Mouse (Mus musculus) lung, embryonic 14.5 days (tissue): Measurements from ENCODE around the gene Gtf3a. TPM values are rescaled to one million over a fixed set of nuclear protein-coding genes. Genes with fewer than 3 reads are reported as not detected.
A peak's percentile ranks its signal among the peaks of the same experiment; 100 is the strongest.
"Not testable (repeated sequence)": the region's sequence is repeated elsewhere in the genome, so short reads cannot be mapped to it uniquely, and the experiment has no call there.

Experiments
- ATAC-seq: fragments of 200-750 bp; cut with Nextera tagmentation; 2 replicates; pipeline ENCODE4 v1.8.0; 2017; ENCODE audit warnings: mild to moderate bottlenecking, moderate TSS enrichment, moderate library complexity; ENCODE audit not compliant: insufficient read depth
- DNase-seq: peaks from one replicate; pipeline ENCODE4 v3.0.0-alpha.2; 2015
- H3K27ac ChIP-seq: fragments of 300-500 bp; sonication (generic); 2 replicates; pipeline ENCODE4 v1.5.1; 2014; ENCODE audit warnings: low read depth, mild to moderate bottlenecking, moderate library complexity
- H3K27me3 ChIP-seq: fragments of 300-500 bp; sonication (generic); 2 replicates; pipeline ENCODE4 v1.6.1; 2014; ENCODE audit warnings: low read length, control low read depth; ENCODE audit not compliant: insufficient read depth
- H3K36me3 ChIP-seq: fragments of 300-500 bp; sonication (generic); 2 replicates; pipeline ENCODE4 v1.6.1; 2014; ENCODE audit warnings: control low read depth; ENCODE audit not compliant: insufficient read depth
- H3K4me1 ChIP-seq: fragments of 300-500 bp; sonication (generic); 2 replicates; pipeline ENCODE4 v1.6.1; 2014; ENCODE audit warnings: antibody characterized with exemption, control low read depth; ENCODE audit not compliant: insufficient read depth
- H3K4me2 ChIP-seq: fragments of 300-500 bp; sonication (generic); 2 replicates; pipeline ENCODE4 v1.6.1; 2014; ENCODE audit warnings: mild to moderate bottlenecking
- H3K4me3 ChIP-seq: fragments of 300-500 bp; sonication (generic); 2 replicates; pipeline ENCODE4 v1.5.1; 2014; ENCODE audit warnings: low read depth, low read length
- H3K9ac ChIP-seq: fragments of 300-500 bp; sonication (generic); 2 replicates; pipeline ENCODE4 v1.6.1; 2014
- H3K9me3 ChIP-seq: fragments of 300-500 bp; sonication (generic); 2 replicates; pipeline ENCODE4 v1.6.1; 2016; ENCODE audit warnings: low read depth, low read length, control low read depth
- CTCF ChIP-seq: IDR thresholded peaks from 2 replicates; pipeline ENCODE4 v1.5.1; 2016; ENCODE audit warnings: antibody characterized with exemption, low read depth
- WGBS: fragments of 180-500 bp; shearing (Covaris S2); extraction: QIAGEN DNeasy Blood & Tissue Kit; methylation state at CpG from one replicate; pipeline ENCODE4 v1.1.7; 2014; 5-methylcytosine and 5-hydroxymethylcytosine counted together
- polyA plus RNA-seq: library from polyadenylated mRNA; unstranded; fragments of >200 nt; fragmentation: Nextera tagmentation; extraction: Ambion mirVana; gene quantifications from 2 replicates; pipeline ENCODE4 v1.2.1, GENCODE M21; 2014

Gene Gtf3a
- polyA plus RNA-seq, 1 experiment from 2014 or later, result 130 TPM

DNA sequence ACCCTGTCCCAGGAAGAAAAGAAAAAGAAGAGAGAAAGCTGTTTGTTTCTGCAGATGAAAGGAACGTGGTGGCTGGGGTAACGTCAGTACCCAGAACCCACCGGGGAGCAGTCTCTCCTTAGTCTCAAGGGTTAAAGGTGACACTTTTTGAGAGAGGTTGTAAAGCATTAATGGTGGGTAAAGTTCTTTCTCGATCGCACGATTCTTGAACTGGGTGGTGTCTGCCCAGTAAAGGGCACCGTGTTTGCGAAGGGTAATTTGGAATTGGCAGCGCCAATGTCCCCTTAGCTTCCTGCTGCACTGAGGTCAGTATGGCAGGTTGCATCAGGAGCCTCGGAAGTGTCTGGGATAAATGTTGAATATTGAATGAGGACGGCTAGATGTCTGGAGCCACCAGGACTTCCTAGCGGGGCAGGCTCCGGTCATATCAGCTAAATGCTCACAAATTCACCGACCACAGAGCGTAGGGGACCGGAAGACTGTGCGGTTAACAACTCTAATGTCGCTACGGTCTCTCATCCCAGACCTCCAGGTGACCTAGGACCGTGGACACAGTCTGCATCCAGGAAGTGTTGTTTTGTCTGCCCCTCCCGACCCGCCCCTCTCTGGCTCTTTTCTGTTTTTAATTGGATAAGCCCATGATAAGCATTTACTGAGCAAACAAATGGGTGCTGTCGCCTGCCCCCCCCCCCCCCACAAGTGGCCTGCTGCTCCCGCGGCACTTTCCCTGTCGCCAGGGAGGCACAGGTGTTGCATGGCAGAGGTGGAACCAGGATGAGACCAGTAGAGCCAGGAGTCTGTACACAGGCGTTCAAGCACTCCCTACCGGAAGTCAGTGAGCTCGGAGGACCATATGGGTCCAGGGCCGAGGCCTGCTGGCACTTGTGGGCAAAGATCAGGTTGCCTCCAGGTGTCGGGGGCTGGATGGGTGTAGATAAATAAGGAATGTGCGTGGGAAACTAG lies 10.6 kb upstream of the Gtf3a start:
- DNase-seq (no peak), ATAC-seq (no peak)
- Histone ChIP-seq H3K27ac (no peak overlapping the region), H3K36me3 (no peaks in the 10 kb centered on the region), H3K4me1 (no peaks in the 10 kb centered on the region), H3K9ac (no peak overlapping the region), H3K4me3 (no peak overlapping the region), H3K4me2 (no peak overlapping the region), H3K9me3 (no peaks in the 10 kb centered on the region), H3K27me3 (no peaks in the 10 kb centered on the region)
- 70% methylated on average over 32 of the region's 32 CpGs for WGBS
- TF ChIP-seq CTCF, result no peak

GRCm38 (mm10) chr5:146939109-146939796 lies 9.2 kb upstream of the Gtf3a start:
- DNase-seq (no peak), ATAC-seq (no peak)
- Histone ChIP-seq H3K36me3 (no peaks in the 10 kb centered on the region), H3K4me1 (no peaks in the 10 kb centered on the region), H3K4me3 (no peak overlapping the region), H3K4me2 (no peak overlapping the region), H3K27me3 (no peaks in the 10 kb centered on the region), H3K9me3 (no peaks in the 10 kb centered on the region), H3K27ac (no peak overlapping the region), H3K9ac (no peak overlapping the region)
- WGBS, result 77% methylated on average over 16 of the region's 16 CpGs
- peak; percentile 53 for TF ChIP-seq CTCF

DNA sequence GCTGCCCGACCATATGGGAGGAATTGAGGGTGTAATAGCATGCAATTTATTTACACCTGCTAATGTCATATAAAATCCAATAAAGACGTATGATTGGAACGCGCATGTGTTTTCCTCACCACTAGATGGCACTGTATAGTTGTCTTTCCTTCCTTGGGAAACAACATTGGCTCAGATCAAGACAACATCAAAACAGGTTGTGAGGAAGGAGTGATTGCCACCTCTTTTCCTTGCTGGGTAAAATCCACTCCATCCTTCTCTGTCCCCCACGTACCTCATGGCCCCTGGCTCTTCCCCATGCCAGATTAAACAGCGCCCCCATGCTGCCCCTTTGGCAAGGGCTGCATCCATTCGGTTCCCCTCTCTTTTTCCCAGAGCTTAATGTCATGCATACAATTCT lies 8.2 kb upstream of the Gtf3a start:
- DNase-seq, result peak; percentile 83
- H3K4me1 ChIP-seq, result no peaks in the 10 kb centered on the region

DNA sequence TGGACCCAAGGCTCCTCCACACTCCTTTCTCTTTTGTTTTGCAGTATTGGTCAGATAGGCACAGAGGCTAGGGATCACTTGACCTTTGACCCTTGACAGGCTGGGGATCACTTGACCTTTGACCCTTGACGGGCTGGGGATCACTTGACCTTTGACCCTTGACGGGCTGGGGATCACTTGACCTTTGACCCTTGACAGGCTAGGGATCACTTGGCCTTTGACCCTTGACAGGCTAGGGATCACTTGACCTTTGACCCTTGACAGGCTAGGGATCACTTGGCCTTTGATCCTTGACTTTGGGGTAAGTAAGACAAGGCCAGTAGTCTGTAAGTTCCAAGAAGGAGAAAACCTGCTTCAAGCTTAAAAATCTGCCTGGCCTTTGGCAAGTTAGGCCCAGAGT lies 6.5 kb upstream of the Gtf3a start:
- not testable (repeated sequence) for ATAC-seq

More for the DNA sequence above, 8.2 kb upstream of the Gtf3a start:
- Histone ChIP-seq H3K4me2 (no peak overlapping the region), H3K27ac (no peak overlapping the region), H3K27me3 (no peaks in the 10 kb centered on the region), H3K36me3 (no peaks in the 10 kb centered on the region), H3K4me3 (no peak overlapping the region), H3K9ac (no peak overlapping the region), H3K9me3 (no peaks in the 10 kb centered on the region)
- WGBS, result 23% methylated on average over 7 of the region's 7 CpGs
- peak; percentile 87 for TF ChIP-seq CTCF
- no peak for ATAC-seq

GRCm38 (mm10) chr5:146942965-146943364 lies 5.5 kb upstream of the Gtf3a start:
- Histone ChIP-seq H3K9ac (no peak overlapping the region), H3K4me2 (no peak overlapping the region), H3K27ac (no peak overlapping the region), H3K9me3 (no peaks in the 10 kb centered on the region), H3K36me3 (no peaks in the 10 kb centered on the region), H3K4me3 (no peak overlapping the region), H3K4me1 (no peaks in the 10 kb centered on the region), H3K27me3 (no peaks in the 10 kb centered on the region)
- DNase-seq, result no peak
- 71% methylated on average over 15 of the region's 15 CpGs for WGBS
- ATAC-seq, result no peak
- TF ChIP-seq CTCF, result no peak

More for the DNA sequence above, 6.5 kb upstream of the Gtf3a start:
- DNase-seq, result peak; percentile 60
- H3K4me2 ChIP-seq, H3K36me3 ChIP-seq, H3K27ac ChIP-seq, H3K9me3 ChIP-seq, H3K4me1 ChIP-seq, H3K27me3 ChIP-seq, H3K4me3 ChIP-seq, H3K9ac ChIP-seq: not testable (repeated sequence)
- WGBS, result 31% methylated on average over 2 of the region's 2 CpGs

DNA sequence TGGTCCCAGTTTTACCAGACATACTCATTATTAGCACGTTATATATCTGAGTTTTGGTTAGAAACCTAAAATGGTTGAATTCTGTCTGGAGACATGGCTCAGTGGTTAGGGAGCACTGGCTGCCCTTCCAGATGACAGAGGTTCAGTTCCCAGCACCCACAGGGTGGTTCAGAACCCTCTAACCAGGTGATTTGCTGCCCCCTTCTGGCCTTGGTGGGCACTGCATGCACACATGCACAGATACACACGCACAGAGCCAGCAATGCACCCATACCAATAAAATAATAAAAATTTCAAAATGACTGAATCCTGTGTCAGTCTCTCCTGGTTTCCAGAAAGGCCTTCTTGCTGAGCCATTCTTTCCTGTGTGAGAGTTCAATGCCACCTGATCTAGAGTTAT lies 3.9 kb upstream of the Gtf3a start:
- Histone ChIP-seq H3K27ac (no peak overlapping the region), H3K36me3 (no peaks in the 10 kb centered on the region), H3K4me2 (no peak overlapping the region), H3K27me3 (no peaks in the 10 kb centered on the region), H3K4me1 (peaks cover 2% of the 10 kb centered on the region; the same call in 1 of the 2 replicates), H3K9me3 (no peaks in the 10 kb centered on the region), H3K9ac (no peak overlapping the region), H3K4me3 (no peak overlapping the region)
- DNase-seq (no peak), ATAC-seq (no peak)
- TF ChIP-seq CTCF, result peak; percentile 40; the same call in 1 of the 2 replicates
- WGBS, result 92% methylated on average over 2 of the region's 2 CpGs

DNA sequence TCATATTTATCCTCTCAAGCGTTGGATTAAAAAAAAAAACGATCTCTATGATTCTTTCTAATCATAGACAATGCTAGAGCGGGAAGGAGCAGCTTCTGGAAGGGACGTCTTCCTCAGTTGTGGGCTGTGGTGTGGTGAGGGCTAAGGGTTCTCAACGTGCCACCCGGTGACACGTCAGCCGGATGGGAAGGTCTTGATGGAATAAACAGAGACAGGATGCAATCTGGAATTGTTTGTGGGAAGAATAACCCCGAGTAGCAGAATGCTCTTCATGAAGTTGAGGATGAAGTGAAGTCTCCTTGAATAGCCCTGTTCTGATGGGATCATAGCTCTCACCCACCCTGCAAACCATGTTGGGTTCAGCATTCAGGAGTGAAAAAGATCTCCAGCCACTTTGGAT lies 1.8 kb upstream of the Gtf3a start:
- Histone ChIP-seq H3K9ac (no peak overlapping the region), H3K27ac (no peak overlapping the region), H3K4me2 (no peak overlapping the region), H3K27me3 (no peaks in the 10 kb centered on the region), H3K4me3 (no peak overlapping the region), H3K36me3 (peaks cover 14% of the 10 kb centered on the region), H3K9me3 (no peaks in the 10 kb centered on the region), H3K4me1 (peaks cover 7% of the 10 kb centered on the region; the same call in 1 of the 2 replicates)
- DNase-seq, result no peak
- TF ChIP-seq CTCF, result no peak
- ATAC-seq, result no peak
- WGBS, result 82% methylated on average over 9 of the region's 9 CpGs
